12 mouse cellular contexts compared by ENCODE assay signal in genomic region chr8:122321455-122321921, GRCm38 (mm10). TPM values are rescaled to one million over a fixed set of nuclear protein-coding genes. Genes with fewer than 3 reads are reported as not detected.
DNase-seq lines count a peak whose midpoint lies in the region; ATAC-seq and TF ChIP-seq lines count a peak whose summit lies in the region.
"Had no signal": no experiment of that assay in that cellular context is flagged by ENCODE, and none has a peak within 500 bp of the region (broad histone marks: within the 10 kb centered on the region; RNA-seq: fewer than 3 reads in every experiment).

No protein-coding gene starts in this region.

- 12% methylated on average over 10 of the region's 10 CpGs for WGBS in heart, embryonic 12.5 days
- 10% methylated on average over 10 of the region's 10 CpGs for WGBS in liver, embryonic 14.5 days (ENCODE audit: insufficient replicate concordance)
- 66% methylated on average over 10 of the region's 10 CpGs for WGBS in forebrain, embryonic 15.5 days

- no peak overlapping the region for H3K4me3 ChIP-seq in heart, embryonic 12.5 days
- H3K4me3 ChIP-seq in liver, embryonic 14.5 days (ENCODE audit: insufficient read depth in 1 of 2, low read depth in 2 of 2, low read length in 2 of 2): peak overlapping the region; percentile 8 to 19
- no peak overlapping the region for H3K4me3 ChIP-seq in forebrain, embryonic 15.5 days
- H3K4me3 ChIP-seq: hindbrain, embryonic 15.5 days had no signal

- peak; percentile 54 for ATAC-seq in heart, embryonic 12.5 days (ENCODE audit: insufficient number of reproducible peaks, low FRiP score)
- peak; percentile 84 for ATAC-seq in liver, embryonic 14.5 days (ENCODE audit: insufficient read depth)
- no peak for ATAC-seq in forebrain, embryonic 15.5 days (replicated peaks)
- ATAC-seq: forebrain, postnatal 0 days had no signal

- H3K27ac ChIP-seq in heart, embryonic 12.5 days (ENCODE audit: poor library complexity, severe bottlenecking): peak overlapping the region; percentile 84
- H3K27ac ChIP-seq in liver, embryonic 14.5 days: peak overlapping the region; percentile 85
- no peak overlapping the region for H3K27ac ChIP-seq in forebrain, embryonic 15.5 days (replicated peaks)

- peak; percentile 100 for TF ChIP-seq EP300 in liver, embryonic 14.5 days (IDR thresholded peaks at IDR 0.05; ENCODE audit: low read depth)

- peak overlapping the region; percentile 42 for H3K9ac ChIP-seq in heart, embryonic 12.5 days
- peak overlapping the region; percentile 67 for H3K9ac ChIP-seq in liver, embryonic 14.5 days (replicated peaks)
- H3K9ac ChIP-seq in forebrain, embryonic 15.5 days (replicated peaks): no peak overlapping the region
- H3K9ac ChIP-seq: forebrain, postnatal 0 days; hindbrain, embryonic 15.5 days had no signal

- DNase-seq in heart, adult 11 months: no peak
- peak; percentile 86 for DNase-seq in spleen, adult 12 weeks (ENCODE audit: low spot score)
- no peak for DNase-seq in spleen, adult 18-20 months
- peak; percentile 95 to 96 (median 96) for DNase-seq in liver, embryonic 14.5 days (ENCODE audit: low read depth in 3 of 3, low spot score in 3 of 3)
- DNase-seq in adipocyte (ENCODE audit: low spot score): no peak
- no peak for DNase-seq in cerebellum, adult 11-12 months
- DNase-seq: cerebellum, postnatal 36 days; forebrain, postnatal 0 days had no signal

- H3K9me3 ChIP-seq in heart, embryonic 12.5 days (replicated peaks): no peaks in the 10 kb centered on the region
- H3K9me3 ChIP-seq in liver, embryonic 14.5 days (ENCODE audit: control insufficient read depth, low read length): no peaks in the 10 kb centered on the region
- no peaks in the 10 kb centered on the region for H3K9me3 ChIP-seq in forebrain, embryonic 15.5 days
- H3K9me3 ChIP-seq: hindbrain, embryonic 15.5 days had no signal

- H3K27me3 ChIP-seq in heart, embryonic 12.5 days (replicated peaks): no peaks in the 10 kb centered on the region
- H3K27me3 ChIP-seq in liver, embryonic 14.5 days (ENCODE audit: control insufficient read depth, insufficient read depth, low read length): no peaks in the 10 kb centered on the region
- no peaks in the 10 kb centered on the region for H3K27me3 ChIP-seq in forebrain, embryonic 15.5 days
- H3K27me3 ChIP-seq: hindbrain, embryonic 15.5 days had no signal

- peak overlapping the region; percentile 21; the same call in 1 of the 2 replicates for H3K4me2 ChIP-seq in heart, embryonic 12.5 days
- H3K4me2 ChIP-seq in liver, embryonic 14.5 days (ENCODE audit: low read depth): peak overlapping the region; percentile 64
- H3K4me2 ChIP-seq in forebrain, embryonic 15.5 days (replicated peaks): no peak overlapping the region
- H3K4me2 ChIP-seq: hindbrain, embryonic 15.5 days had no signal

- peaks cover 100% of the 10 kb centered on the region for H3K4me1 ChIP-seq in heart, embryonic 12.5 days (replicated peaks)
- H3K4me1 ChIP-seq in liver, embryonic 14.5 days (replicated peaks; ENCODE audit: control insufficient read depth in 2 of 2, insufficient read depth in 2 of 2, low read length in 1 of 2): peaks cover 98% of the 10 kb centered on the region in 2 experiments
- H3K4me1 ChIP-seq in forebrain, embryonic 15.5 days: peaks cover 17% of the 10 kb centered on the region

- H3K36me3 ChIP-seq in heart, embryonic 12.5 days: peaks cover 35% of the 10 kb centered on the region
- H3K36me3 ChIP-seq in liver, embryonic 14.5 days (replicated peaks; ENCODE audit: control insufficient read depth, insufficient read depth, low read depth): peaks cover 71% of the 10 kb centered on the region
- H3K36me3 ChIP-seq in forebrain, embryonic 15.5 days: no peaks in the 10 kb centered on the region
- H3K36me3 ChIP-seq: hindbrain, embryonic 15.5 days had no signal

- peak; percentile 52 for TF ChIP-seq CTCF in liver, embryonic 14.5 days (IDR thresholded peaks at IDR 0.05; ENCODE audit: low read depth)

RNA-seq across cellular contexts. Expression of gene Trhr2, which starts 39.1 kb away (rescaled TPM):
- polyA plus RNA-seq in heart, embryonic 12.5 days (2016; fragmentation: Nextera tagmentation; extraction: Ambion mirVana): not detected in 2 replicates
- not detected in 2 replicates for polyA plus RNA-seq in liver, embryonic 14.5 days (2012; rRNA removed)
- not detected in 2 replicates for polyA plus RNA-seq in liver, embryonic 14.5 days (2014; fragmentation: Nextera tagmentation; extraction: Ambion mirVana)
- not detected in 2 replicates for polyA plus RNA-seq in forebrain, embryonic 15.5 days (2015; fragmentation: Nextera tagmentation; extraction: Ambion mirVana)
- polyA plus RNA-seq: lung, embryonic 16.5 days had no signal

RNA-seq across cellular contexts. Expression of gene Zfpm1, which starts 39.5 kb away (rescaled TPM):
- 8.0 and 9.2 TPM in 2 replicates for polyA plus RNA-seq in heart, embryonic 12.5 days (2016; fragmentation: Nextera tagmentation; extraction: Ambion mirVana)
- polyA plus RNA-seq in liver, embryonic 14.5 days (2012; rRNA removed): 69.6 and 80.3 TPM in 2 replicates
- polyA plus RNA-seq in liver, embryonic 14.5 days (2014; fragmentation: Nextera tagmentation; extraction: Ambion mirVana): 13.3 and 16.2 TPM in 2 replicates
- polyA plus RNA-seq in forebrain, embryonic 15.5 days (2015; fragmentation: Nextera tagmentation; extraction: Ambion mirVana): 0.89 and 0.92 TPM in 2 replicates

RNA-seq across cellular contexts. Expression of gene Zc3h18, which starts 54.9 kb away (rescaled TPM):
- polyA plus RNA-seq in heart, embryonic 12.5 days (2016; fragmentation: Nextera tagmentation; extraction: Ambion mirVana): 41.4 and 43.0 TPM in 2 replicates
- polyA plus RNA-seq in liver, embryonic 14.5 days (2012; rRNA removed): 15.2 and 20.4 TPM in 2 replicates
- polyA plus RNA-seq in liver, embryonic 14.5 days (2014; fragmentation: Nextera tagmentation; extraction: Ambion mirVana): 12.8 and 16.7 TPM in 2 replicates
- 48.4 and 50.1 TPM in 2 replicates for polyA plus RNA-seq in forebrain, embryonic 15.5 days (2015; fragmentation: Nextera tagmentation; extraction: Ambion mirVana)

Comparison
In these comparisons a context has a peak if more than half of its experiments do, and no peak if none do; other contexts are left out.
1. DNase-seq: peak in spleen, adult 12 weeks (single experiment) and liver, embryonic 14.5 days (3 of 3); none in heart, adult 11 months (single experiment), spleen, adult 18-20 months (0 of 2), adipocyte (single experiment) and cerebellum, adult 11-12 months (single experiment).
2. H3K4me3 ChIP-seq: peak in liver, embryonic 14.5 days (2 of 2); none in heart, embryonic 12.5 days (single experiment) and forebrain, embryonic 15.5 days (single experiment).